Mouse (Mus musculus) cortical plate, adult 2 months (tissue): Measurements from ENCODE around the gene Mtmr3.

ENCODE experiments used
- CTCF ChIP-seq: fragments of 200-500 bp; IDR thresholded peaks from 2 replicates; pipeline ENCODE4 v1.5.1; 2011; ENCODE audit warnings: mild to moderate bottlenecking, control low read depth, low read length; ENCODE audit not compliant: insufficient read depth; ENCODE audit errors: extremely low read depth
- POLR2A ChIP-seq: fragments of 200-500 bp; IDR thresholded peaks from 2 replicates; pipeline ENCODE4 v1.6.1; 2011; ENCODE audit warnings: mild to moderate bottlenecking, low read length, control low read depth; ENCODE audit not compliant: insufficient read depth; ENCODE audit errors: extremely low read depth

DNA sequence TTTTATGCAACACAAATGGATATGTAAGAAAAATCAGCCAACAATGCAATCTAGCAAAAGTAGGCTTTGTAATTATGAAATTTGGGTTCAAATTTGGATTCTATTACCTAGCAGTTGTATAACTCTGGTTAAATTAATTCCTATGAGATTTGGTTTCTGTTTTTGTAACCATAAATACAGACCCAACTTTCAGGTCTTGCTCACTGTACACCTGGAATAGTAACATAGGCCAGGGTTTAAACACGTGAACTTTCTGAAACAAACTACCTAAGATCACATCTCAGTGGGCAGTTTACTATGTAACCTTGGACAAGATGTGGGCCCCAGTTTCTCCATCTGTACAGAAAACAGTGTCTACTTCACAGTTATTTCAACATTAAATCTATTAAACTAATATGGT, 157.3 kb downstream of the Mtmr3 start:
- TF ChIP-seq CTCF (no peak), POLR2A (no peak)
